In genomic region chr5:65920701-65921426, GRCm38 (mm10) we compare ENCODE assay signal across 31 mouse cellular contexts. TPM values are rescaled to one million over a fixed set of nuclear protein-coding genes. Genes with fewer than 3 reads are reported as not detected.
DNase-seq lines count a peak whose midpoint lies in the region; ATAC-seq and TF ChIP-seq lines count a peak whose summit lies in the region.
"Had no signal": no experiment of that assay in that cellular context is flagged by ENCODE, and none has a peak within 500 bp of the region (broad histone marks: within the 10 kb centered on the region; RNA-seq: fewer than 3 reads in every experiment).

No protein-coding gene starts in this region.

- TF ChIP-seq CTCF in midbrain, postnatal 0 days (IDR thresholded peaks at IDR 0.05) = no peak
- no peak for TF ChIP-seq CTCF in layer of hippocampus, adult 2 months (conservative IDR thresholded peaks at IDR 0.05)

- no peak overlapping the region for H3K4me2 ChIP-seq in forebrain, embryonic 16.5 days (ENCODE audit: low read length)
- no peak overlapping the region for H3K4me2 ChIP-seq in forebrain, embryonic 14.5 days (ENCODE audit: low read length)
- H3K4me2 ChIP-seq in midbrain, postnatal 0 days (ENCODE audit: low read depth, low read length, poor library complexity, severe bottlenecking) = no peak overlapping the region
- no peak overlapping the region for H3K4me2 ChIP-seq in midbrain, embryonic 14.5 days (ENCODE audit: low read length)
- H3K4me2 ChIP-seq: hindbrain, embryonic 13.5 days; liver, embryonic 12.5 days; neural tube, embryonic 15.5 days had no signal

- DNase-seq in forebrain, embryonic 14.5 days (ENCODE audit: low spot score) = no peak
- no peak for DNase-seq in midbrain, postnatal 0 days (ENCODE audit: low spot score)
- DNase-seq in midbrain, embryonic 14.5 days = no peak
- peak; percentile 72 for DNase-seq in induced T-regulatory cell, adult 2 months (ENCODE audit: low read depth)
- no peak for DNase-seq in cerebellum, adult 9-11 months
- no peak for DNase-seq in layer of hippocampus, adult 2 months (ENCODE audit: low spot score in 2 of 2)
- DNase-seq: adrenal gland, adult 8-10 months; cerebellum, adult 8-10 months; cerebellum, postnatal 36 days; gastrocnemius, postnatal 25 days; heart, adult 11 months; heart, postnatal 4 days; kidney, adult 18-20 months; kidney, postnatal 36 days; layer of hippocampus, postnatal 36 days; left cerebral cortex, postnatal 4 days; liver, postnatal 0 days; lung, postnatal 36 days; retina, postnatal 1 day; right cerebral cortex, postnatal 14 days; thymus, adult 18-20 months; thymus, postnatal 25 days had no signal

- H3K4me1 ChIP-seq in forebrain, embryonic 16.5 days (replicated peaks; ENCODE audit: control insufficient read depth, insufficient read depth, low read length) = peaks cover 4% of the 10 kb centered on the region; the same call in 1 of the 2 replicates
- peaks cover 2% of the 10 kb centered on the region; the same call in 1 of the 2 replicates for H3K4me1 ChIP-seq in forebrain, embryonic 14.5 days (ENCODE audit: control insufficient read depth, insufficient read depth, low read length)
- H3K4me1 ChIP-seq in midbrain, postnatal 0 days (ENCODE audit: insufficient read depth, low read length) = peaks cover 10% of the 10 kb centered on the region
- peaks cover 5% of the 10 kb centered on the region; the same call in 1 of the 2 replicates for H3K4me1 ChIP-seq in midbrain, embryonic 14.5 days (ENCODE audit: control insufficient read depth, insufficient read depth, low read length)

- no peaks in the 10 kb centered on the region for H3K9me3 ChIP-seq in forebrain, embryonic 16.5 days (ENCODE audit: control insufficient read depth, low read length)
- H3K9me3 ChIP-seq in forebrain, embryonic 14.5 days (replicated peaks; ENCODE audit: control insufficient read depth, low read length) = no peaks in the 10 kb centered on the region
- no peaks in the 10 kb centered on the region for H3K9me3 ChIP-seq in midbrain, postnatal 0 days (ENCODE audit: low read length)
- no peaks in the 10 kb centered on the region for H3K9me3 ChIP-seq in midbrain, embryonic 14.5 days (ENCODE audit: control insufficient read depth, low read length)
- H3K9me3 ChIP-seq: heart, embryonic 10.5 days; hindbrain, embryonic 13.5 days; liver, embryonic 12.5 days; neural tube, embryonic 15.5 days had no signal

- no peak overlapping the region for H3K4me3 ChIP-seq in forebrain, embryonic 16.5 days (replicated peaks; ENCODE audit: low read length)
- H3K4me3 ChIP-seq in forebrain, embryonic 14.5 days (ENCODE audit: low read depth, low read length) = no peak overlapping the region
- no peak overlapping the region for H3K4me3 ChIP-seq in midbrain, postnatal 0 days (ENCODE audit: low read depth, low read length)
- no peak overlapping the region for H3K4me3 ChIP-seq in midbrain, embryonic 14.5 days (replicated peaks; ENCODE audit: low read depth, low read length)
- no peak overlapping the region for H3K4me3 ChIP-seq in layer of hippocampus, adult 2 months
- H3K4me3 ChIP-seq: heart, embryonic 10.5 days; hindbrain, embryonic 13.5 days; liver, embryonic 12.5 days; neural tube, embryonic 15.5 days had no signal

- no peaks in the 10 kb centered on the region for H3K36me3 ChIP-seq in forebrain, embryonic 16.5 days (ENCODE audit: control insufficient read depth, insufficient read depth)
- H3K36me3 ChIP-seq in forebrain, embryonic 14.5 days (ENCODE audit: control insufficient read depth, insufficient read depth, low read length) = no peaks in the 10 kb centered on the region
- no peaks in the 10 kb centered on the region for H3K36me3 ChIP-seq in midbrain, postnatal 0 days (ENCODE audit: insufficient read depth, low read length)
- no peaks in the 10 kb centered on the region for H3K36me3 ChIP-seq in midbrain, embryonic 14.5 days (ENCODE audit: control insufficient read depth, insufficient read depth, low read length)
- H3K36me3 ChIP-seq: heart, embryonic 10.5 days; hindbrain, embryonic 13.5 days; liver, embryonic 12.5 days; neural tube, embryonic 15.5 days had no signal

- no peaks in the 10 kb centered on the region for H3K27me3 ChIP-seq in forebrain, embryonic 16.5 days (replicated peaks; ENCODE audit: control insufficient read depth, insufficient read depth, low read length)
- no peaks in the 10 kb centered on the region for H3K27me3 ChIP-seq in forebrain, embryonic 14.5 days (replicated peaks; ENCODE audit: control insufficient read depth, insufficient read depth, low read length)
- H3K27me3 ChIP-seq in midbrain, postnatal 0 days (ENCODE audit: insufficient read depth, low read length) = no peaks in the 10 kb centered on the region
- H3K27me3 ChIP-seq in midbrain, embryonic 14.5 days (ENCODE audit: control insufficient read depth, insufficient read depth, low read length) = no peaks in the 10 kb centered on the region
- H3K27me3 ChIP-seq: hindbrain, embryonic 13.5 days; liver, embryonic 12.5 days; neural tube, embryonic 15.5 days had no signal

- no peak for ATAC-seq in forebrain, embryonic 16.5 days
- no peak for ATAC-seq in forebrain, embryonic 14.5 days
- no peak for ATAC-seq in midbrain, postnatal 0 days (ENCODE audit: low FRiP score)
- ATAC-seq in midbrain, embryonic 14.5 days (ENCODE audit: low FRiP score, low TSS enrichment) = no peak
- ATAC-seq: liver, embryonic 12.5 days; liver, postnatal 0 days had no signal

- WGBS in forebrain, embryonic 16.5 days = 79% methylated on average over 12 of the region's 12 CpGs
- WGBS in forebrain, embryonic 14.5 days = 82% methylated on average over 12 of the region's 12 CpGs
- WGBS in midbrain, postnatal 0 days = 57% methylated on average over 12 of the region's 12 CpGs
- 75% methylated on average over 12 of the region's 12 CpGs for WGBS in midbrain, embryonic 14.5 days

- no peak overlapping the region for H3K9ac ChIP-seq in forebrain, embryonic 16.5 days (replicated peaks; ENCODE audit: low read depth, low read length)
- H3K9ac ChIP-seq in forebrain, embryonic 14.5 days (ENCODE audit: low read length) = no peak overlapping the region
- no peak overlapping the region for H3K9ac ChIP-seq in midbrain, postnatal 0 days (replicated peaks; ENCODE audit: low read length, poor library complexity, severe bottlenecking)
- no peak overlapping the region for H3K9ac ChIP-seq in midbrain, embryonic 14.5 days (replicated peaks; ENCODE audit: low read length)
- H3K9ac ChIP-seq: hindbrain, embryonic 13.5 days; liver, embryonic 12.5 days; liver, postnatal 0 days; neural tube, embryonic 15.5 days had no signal

- H3K27ac ChIP-seq in forebrain, embryonic 16.5 days (ENCODE audit: low read length) = peak overlapping the region; percentile 35
- no peak overlapping the region for H3K27ac ChIP-seq in forebrain, embryonic 14.5 days (ENCODE audit: low read depth, low read length)
- H3K27ac ChIP-seq in midbrain, postnatal 0 days (ENCODE audit: low read depth, low read length) = peak overlapping the region; percentile 51; the same call in 1 of the 2 replicates
- no peak overlapping the region for H3K27ac ChIP-seq in midbrain, embryonic 14.5 days (replicated peaks; ENCODE audit: low read depth, low read length)
- H3K27ac ChIP-seq in layer of hippocampus, adult 2 months = no peak overlapping the region
- H3K27ac ChIP-seq: heart, embryonic 10.5 days; hindbrain, embryonic 13.5 days; liver, embryonic 12.5 days; neural tube, embryonic 15.5 days had no signal

RNA-seq across cellular contexts. Expression of gene Chrna9, which starts 13.9 kb away (rescaled TPM):
- polyA plus RNA-seq in forebrain, embryonic 16.5 days (2015; fragmentation: Nextera tagmentation; extraction: Ambion mirVana) = not detected in 2 replicates
- polyA plus RNA-seq in forebrain, embryonic 14.5 days (2014; fragmentation: Nextera tagmentation; extraction: Ambion mirVana) = not detected in 2 replicates
- total RNA-seq in midbrain, postnatal 0 days (2014; rRNA removed) = not detected in 2 replicates
- polyA plus RNA-seq in midbrain, postnatal 0 days (2015; fragmentation: Nextera tagmentation; extraction: Ambion mirVana) = not detected in 2 replicates
- not detected in 2 replicates for polyA plus RNA-seq in midbrain, embryonic 14.5 days (2014; fragmentation: Nextera tagmentation; extraction: Ambion mirVana)
- not detected for total RNA-seq in layer of hippocampus, adult 2 months (2021)
- total RNA-seq: adrenal gland, adult 8-10 months; layer of hippocampus, postnatal 36 days; left cerebral cortex, postnatal 4 days; megakaryocyte, adult 5-6 weeks; monocyte, adult 5-6 weeks had no signal
- polyA plus RNA-seq: hindbrain, embryonic 13.5 days; intestine, embryonic 14.5 days; liver, embryonic 12.5 days; liver, postnatal 0 days; neural tube, embryonic 15.5 days; small intestine, adult 2 months had no signal

RNA-seq across cellular contexts. Expression of gene Rhoh, which starts 59.9 kb away (rescaled TPM):
- polyA plus RNA-seq in forebrain, embryonic 16.5 days (2015; fragmentation: Nextera tagmentation; extraction: Ambion mirVana) = 0.30 and 0.31 TPM in 2 replicates
- 0.25 and 0.29 TPM in 2 replicates for polyA plus RNA-seq in forebrain, embryonic 14.5 days (2014; fragmentation: Nextera tagmentation; extraction: Ambion mirVana)
- 0.33 and 1.5 TPM in 2 replicates for total RNA-seq in midbrain, postnatal 0 days (2014; rRNA removed)
- polyA plus RNA-seq in midbrain, postnatal 0 days (2015; fragmentation: Nextera tagmentation; extraction: Ambion mirVana) = 0.38 and 0.51 TPM in 2 replicates
- 0.12 and 0.34 TPM in 2 replicates for polyA plus RNA-seq in midbrain, embryonic 14.5 days (2014; fragmentation: Nextera tagmentation; extraction: Ambion mirVana)
- total RNA-seq in layer of hippocampus, adult 2 months (2021) = under 1 TPM; 0.69 to 0.97 TPM

Comparison
In these comparisons a context has a peak if more than half of its experiments do, and no peak if none do; other contexts are left out.
1. H3K27ac ChIP-seq: peak in forebrain, embryonic 16.5 days (single experiment) and midbrain, postnatal 0 days (single experiment); none in forebrain, embryonic 14.5 days (single experiment), midbrain, embryonic 14.5 days (single experiment) and layer of hippocampus, adult 2 months (single experiment).